ENCODE assay signal across 26 mouse cellular contexts in the genomic region with DNA sequence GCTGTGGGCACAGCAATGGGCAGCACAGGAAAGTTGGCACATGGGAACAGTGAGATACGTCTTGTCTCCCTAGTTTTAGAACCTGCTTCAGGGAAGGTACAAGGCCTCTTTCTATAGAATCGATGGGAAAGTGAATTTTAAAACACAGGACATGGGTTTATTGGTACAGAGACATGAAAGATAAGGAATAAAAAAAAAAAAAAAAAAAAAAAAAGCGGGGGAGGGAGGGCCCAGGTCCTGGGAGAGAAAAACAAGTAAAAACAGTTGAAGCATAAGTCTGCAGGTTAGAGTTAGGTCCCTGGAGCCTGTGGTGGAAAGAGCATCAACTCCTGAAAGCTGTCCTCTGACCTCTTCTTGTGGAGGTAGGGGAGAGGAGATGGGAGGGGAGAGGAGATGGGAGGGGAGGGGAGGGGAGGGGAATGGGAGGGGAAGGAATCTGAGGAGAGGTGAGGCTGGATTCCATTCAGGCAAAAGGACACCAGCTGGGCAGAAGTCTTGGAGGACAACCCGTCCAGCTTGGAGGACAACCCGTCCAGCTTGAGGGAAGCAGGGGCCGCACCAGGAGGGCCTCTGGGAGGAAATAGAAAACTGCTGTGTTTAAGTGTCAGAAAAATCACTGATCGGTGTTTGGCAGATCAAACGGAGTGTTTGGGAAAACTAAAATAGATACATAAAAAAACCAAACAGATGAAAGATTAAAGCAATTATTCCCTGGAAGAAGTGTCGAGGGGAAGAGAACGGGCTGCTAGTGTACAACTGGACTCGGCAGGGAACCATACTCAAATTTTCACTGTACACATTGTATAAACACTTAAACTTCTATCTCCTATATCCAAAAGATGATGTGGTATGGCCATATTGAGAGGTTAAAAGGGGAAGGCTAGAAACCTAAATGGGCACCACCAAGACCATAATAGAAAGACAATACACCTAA. TPM values are rescaled to one million over a fixed set of nuclear protein-coding genes. Genes with fewer than 3 reads are reported as not detected.
A peak's percentile ranks its signal among the peaks of the same experiment; 100 is the strongest.
DNase-seq lines count a peak whose midpoint lies in the region; ATAC-seq and TF ChIP-seq lines count a peak whose summit lies in the region.
"Had no signal": no experiment of that assay in that cellular context is flagged by ENCODE, and none has a peak within 500 bp of the region (broad histone marks: within the 10 kb centered on the region; RNA-seq: fewer than 3 reads in every experiment).

No protein-coding gene starts in this region.

- H3K9me3 ChIP-seq in lung, embryonic 16.5 days (ENCODE audit: control insufficient read depth, low read length): no peaks in the 10 kb centered on the region
- no peaks in the 10 kb centered on the region for H3K9me3 ChIP-seq in MEL (replicated peaks; ENCODE audit: insufficient read depth, low read length)
- H3K9me3 ChIP-seq in forebrain, embryonic 11.5 days (ENCODE audit: control insufficient read depth, low read length): no peaks in the 10 kb centered on the region
- H3K9me3 ChIP-seq: forebrain, embryonic 10.5 days; heart, embryonic 12.5 days; heart, embryonic 15.5 days; hindbrain, embryonic 10.5 days; hindbrain, embryonic 13.5 days had no signal

- no peaks in the 10 kb centered on the region for H3K79me2 ChIP-seq in MEL (ENCODE audit: control insufficient read depth, insufficient read depth, low read length, poor library complexity)

- no peak for DNase-seq in lung, postnatal 4 days
- DNase-seq in MEL (ENCODE audit: low read depth, low spot score): no peak
- peak; percentile 13 for DNase-seq in forelimb bud, embryonic 11.5 days (ENCODE audit: low read depth, low spot score)
- DNase-seq in skeletal muscle tissue, adult 2 months (ENCODE audit: low read depth, low spot score): peak; percentile 15
- DNase-seq in kidney, adult 8-10 months: no peak
- DNase-seq in forebrain, embryonic 11.5 days (ENCODE audit: low spot score): no peak
- DNase-seq: adrenal gland, postnatal 10 days; cerebellum, adult 11-12 months; cerebellum, adult 8-10 months; cerebellum, postnatal 10 days; cerebellum, postnatal 36 days; embryo, embryonic 11 days; forebrain, postnatal 0 days; gastrocnemius, postnatal 25 days; heart, adult 18-20 months; heart, postnatal 10 days; heart, postnatal 36 days had no signal

- no peak for TF ChIP-seq RAD21 in MEL (IDR thresholded peaks at IDR 0.05; ENCODE audit: low read depth, low read length)

- H3K4me1 ChIP-seq in lung, embryonic 16.5 days (replicated peaks; ENCODE audit: control insufficient read depth, insufficient read depth, low read length): peaks cover 18% of the 10 kb centered on the region
- peaks cover 3 to 16% of the 10 kb centered on the region in 2 experiments for H3K4me1 ChIP-seq in MEL (ENCODE audit: control insufficient read depth in 1 of 2, insufficient read depth in 2 of 2, low read length in 2 of 2)
- H3K4me1 ChIP-seq in forebrain, embryonic 11.5 days (replicated peaks; ENCODE audit: control insufficient read depth, insufficient read depth, low read length): no peaks in the 10 kb centered on the region
- H3K4me1 ChIP-seq: hindbrain, embryonic 13.5 days had no signal

- no peak overlapping the region for H3K4me3 ChIP-seq in lung, embryonic 16.5 days (ENCODE audit: low read length)
- no peak overlapping the region; a peak in 1 of 4 replicates for H3K4me3 ChIP-seq in MEL (ENCODE audit: control insufficient read depth in 1 of 2, insufficient read depth in 1 of 2, low read depth in 2 of 2, low read length in 2 of 2)
- no peak overlapping the region for H3K4me3 ChIP-seq in forebrain, embryonic 11.5 days (ENCODE audit: low read depth, low read length)
- H3K4me3 ChIP-seq: forebrain, embryonic 10.5 days; heart, embryonic 12.5 days; heart, embryonic 15.5 days; hindbrain, embryonic 10.5 days; hindbrain, embryonic 13.5 days had no signal

- H3K9ac ChIP-seq in lung, embryonic 16.5 days (ENCODE audit: low read length): no peak overlapping the region
- H3K9ac ChIP-seq in MEL (ENCODE audit: control insufficient read depth, low read depth, low read length, poor library complexity, severe bottlenecking): no peak overlapping the region
- H3K9ac ChIP-seq in forebrain, embryonic 11.5 days (ENCODE audit: low read length): no peak overlapping the region
- H3K9ac ChIP-seq: forebrain, postnatal 0 days; heart, embryonic 12.5 days; heart, embryonic 15.5 days; hindbrain, embryonic 13.5 days had no signal

- no peaks in the 10 kb centered on the region for H3K27me3 ChIP-seq in lung, embryonic 16.5 days (ENCODE audit: control insufficient read depth, insufficient read depth, low read depth, low read length)
- no peaks in the 10 kb centered on the region for H3K27me3 ChIP-seq in MEL (ENCODE audit: control insufficient read depth in 1 of 2, insufficient read depth in 2 of 2, low read length in 2 of 2)
- H3K27me3 ChIP-seq in forebrain, embryonic 11.5 days (ENCODE audit: control insufficient read depth, insufficient read depth, low read length): no peaks in the 10 kb centered on the region
- H3K27me3 ChIP-seq: heart, embryonic 12.5 days; heart, embryonic 15.5 days; hindbrain, embryonic 13.5 days had no signal

- TF ChIP-seq CTCF in MEL (IDR thresholded peaks at IDR 0.05 in 2 of 3, conservative IDR thresholded peaks at IDR 0.05 in 1 of 3; ENCODE audit: control insufficient read depth in 1 of 3, insufficient read depth in 1 of 3, low read depth in 2 of 3, low read length in 3 of 3, poor library complexity in 1 of 3, severe bottlenecking in 1 of 3): no peak

- H3K36me3 ChIP-seq in lung, embryonic 16.5 days (ENCODE audit: control insufficient read depth, insufficient read depth, low read length): no peaks in the 10 kb centered on the region
- H3K36me3 ChIP-seq in MEL (ENCODE audit: control insufficient read depth in 1 of 2, insufficient read depth in 2 of 2, low read length in 2 of 2): peaks cover 0 to 26% of the 10 kb centered on the region in 2 experiments; a peak in 2 of 4 replicates
- H3K36me3 ChIP-seq in forebrain, embryonic 11.5 days (ENCODE audit: control insufficient read depth, insufficient read depth, low read length): no peaks in the 10 kb centered on the region
- H3K36me3 ChIP-seq: hindbrain, embryonic 13.5 days had no signal

- no peak overlapping the region for H3K4me2 ChIP-seq in lung, embryonic 16.5 days (ENCODE audit: low read depth, low read length)
- H3K4me2 ChIP-seq in forebrain, embryonic 11.5 days (ENCODE audit: low read depth, low read length, severe bottlenecking): no peak overlapping the region
- H3K4me2 ChIP-seq: heart, embryonic 12.5 days; heart, embryonic 15.5 days; hindbrain, embryonic 13.5 days had no signal

- peak; percentile 70; the same call in 1 of the 2 replicates for ATAC-seq in lung, embryonic 16.5 days (ENCODE audit: low read depth)
- ATAC-seq in forebrain, embryonic 11.5 days (replicated peaks; ENCODE audit: low FRiP score): no peak
- ATAC-seq: forebrain, embryonic 14.5 days; forebrain, postnatal 0 days; hindbrain, embryonic 16.5 days; Patski had no signal

- H3K27ac ChIP-seq in lung, embryonic 16.5 days (ENCODE audit: low read length): no peak overlapping the region
- H3K27ac ChIP-seq in MEL (ENCODE audit: control insufficient read depth, low read depth, low read length): peak overlapping the region; percentile 66
- H3K27ac ChIP-seq in forebrain, embryonic 11.5 days (ENCODE audit: low read depth, low read length): no peak overlapping the region
- H3K27ac ChIP-seq: forebrain, embryonic 10.5 days; heart, embryonic 15.5 days; hindbrain, embryonic 10.5 days; hindbrain, embryonic 13.5 days had no signal

- 49% methylated on average over 10 of the region's 11 CpGs for WGBS in lung, embryonic 16.5 days
- WGBS in forebrain, embryonic 11.5 days: 80% methylated on average over 10 of the region's 11 CpGs

- TF ChIP-seq EP300 in MEL (IDR thresholded peaks at IDR 0.05; ENCODE audit: low read depth in 1 of 2, low read length in 2 of 2): no peak

- TF ChIP-seq POLR2A in MEL (IDR thresholded peaks at IDR 0.05; ENCODE audit: control insufficient read depth in 1 of 2, insufficient read depth in 1 of 2, low read depth in 1 of 2, low read length in 2 of 2, poor library complexity in 1 of 2): no peak

TF ChIP-seq in MEL, 35 proteins besides CTCF, POLR2A, EP300 and RAD21:
- TF ChIP-seq ZNF384 (IDR thresholded peaks at IDR 0.05; ENCODE audit: low read depth, low read length): peak; percentile 90
- TF ChIP-seq UBTF (IDR thresholded peaks at IDR 0.05; ENCODE audit: borderline replicate concordance, insufficient read depth, low read depth, low read length): no peak
- peak; percentile 52; the same call in 1 of the 2 replicates for TF ChIP-seq SIN3A (IDR thresholded peaks at IDR 0.05; ENCODE audit: low read length)

RNA-seq across cellular contexts. Expression of a gene that starts 17.9 kb away (rescaled TPM):
- 96.6 and 97.3 TPM in 2 replicates for polyA plus RNA-seq in lung, embryonic 16.5 days (2015; fragmentation: Nextera tagmentation; extraction: Ambion mirVana)
- total RNA-seq in MEL (2012; rRNA removed): 19.3 and 21.9 TPM in 2 replicates
- 10 to 100 TPM in 1 of 2 experiments, not detected in 1; 25.8 TPM for polyA plus RNA-seq in MEL (2012; ENCODE audit: insufficient read depth in 1 of 2, insufficient read length in 2 of 2, low read depth in 1 of 2, low replicate concordance in 2 of 2, missing spikeins in 1 of 2)
- 77.6 and 84.9 TPM in 2 replicates for polyA plus RNA-seq in forebrain, embryonic 11.5 days (2014; fragmentation: Nextera tagmentation; extraction: Ambion mirVana)

RNA-seq across cellular contexts. Expression of a gene that starts 51.6 kb away (rescaled TPM):
- 676 and 713 TPM in 2 replicates for polyA plus RNA-seq in lung, embryonic 16.5 days (2015; fragmentation: Nextera tagmentation; extraction: Ambion mirVana)
- total RNA-seq in MEL (2012; rRNA removed): 393 and 439 TPM in 2 replicates
- 100 to 1,000 TPM in 1 of 2 experiments, not detected in 1; 381 TPM for polyA plus RNA-seq in MEL (2012; ENCODE audit: insufficient read depth in 1 of 2, insufficient read length in 2 of 2, low read depth in 1 of 2, low replicate concordance in 2 of 2, missing spikeins in 1 of 2)
- polyA plus RNA-seq in forebrain, embryonic 11.5 days (2014; fragmentation: Nextera tagmentation; extraction: Ambion mirVana): 531 and 572 TPM in 2 replicates

Comparison
In these comparisons a context has a peak if more than half of its experiments do, and no peak if none do; other contexts are left out.
1. DNase-seq: peak in forelimb bud, embryonic 11.5 days (single experiment) and skeletal muscle tissue, adult 2 months (single experiment); none in lung, postnatal 4 days (0 of 2), MEL (single experiment), kidney, adult 8-10 months (0 of 2) and forebrain, embryonic 11.5 days (single experiment).